Mouse (Mus musculus) lung, adult 2 months (tissue): ENCODE data around the gene Gm10643.

Experiments used
- CTCF ChIP-seq: fragments of 200-500 bp; IDR thresholded peaks from 2 replicates; pipeline ENCODE4 v1.5.1; 2011; ENCODE audit warnings: mild to moderate bottlenecking, low read length, control low read depth; ENCODE audit not compliant: insufficient read depth
- POLR2A ChIP-seq: fragments of 200-500 bp; IDR thresholded peaks from 2 replicates; pipeline ENCODE4 v1.6.1; 2011; ENCODE audit warnings: low read depth, mild to moderate bottlenecking, control low read depth, low read length, borderline replicate concordance; ENCODE audit errors: extremely low read depth

GRCm38 (mm10) chr8:84070241-84070640 is 5.3 kb upstream of the Gm10643 start:
- TF ChIP-seq CTCF (no peak), POLR2A (no peak)
